Mouse (Mus musculus): ENCODE data around the gene Plcb1.

- TF ChIP-seq CTCF (IDR thresholded peaks at IDR 0.05; ENCODE audit: low read depth) (no peak), EP300 (IDR thresholded peaks at IDR 0.05; ENCODE audit: low read depth) (no peak)
Measured at GRCm38 (mm10) chr2:134761029-134761428, 24.8 kb upstream of the Plcb1 start.
